Mouse (Mus musculus): ENCODE results near the gene Gm10974.

Gene Gm10974

DNA sequence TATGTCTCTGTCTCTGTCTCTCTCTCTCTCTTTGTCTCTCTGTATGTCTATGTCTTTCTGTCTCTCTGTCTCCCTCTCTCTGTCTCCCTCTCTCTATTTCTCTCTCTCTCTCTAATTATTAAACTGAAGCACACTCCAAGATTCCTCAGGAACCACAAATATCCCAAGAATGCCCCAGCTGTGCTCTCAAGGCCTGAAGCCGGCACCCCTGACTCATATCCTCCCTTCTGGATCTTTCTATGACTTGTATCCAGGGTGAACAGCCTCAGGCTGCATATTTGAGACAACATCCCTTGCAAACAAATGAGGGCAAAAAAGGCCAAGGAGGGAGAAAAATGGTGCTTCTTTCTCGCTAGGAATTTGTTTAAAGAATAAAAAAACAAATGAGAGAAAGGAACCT is at the start of gene Gm10974:
Gene Gm10974, plus strand, starts transcription at position 2 of the 400 bp plus-strand sequence.
- DNase-seq (ENCODE audit: low spot score): no peak

- no peak for DNase-seq (ENCODE audit: low spot score)
These were observed 47.6 kb upstream of the Gm10974 start for GRCm38 (mm10) chr7:66318147-66318546.

DNA sequence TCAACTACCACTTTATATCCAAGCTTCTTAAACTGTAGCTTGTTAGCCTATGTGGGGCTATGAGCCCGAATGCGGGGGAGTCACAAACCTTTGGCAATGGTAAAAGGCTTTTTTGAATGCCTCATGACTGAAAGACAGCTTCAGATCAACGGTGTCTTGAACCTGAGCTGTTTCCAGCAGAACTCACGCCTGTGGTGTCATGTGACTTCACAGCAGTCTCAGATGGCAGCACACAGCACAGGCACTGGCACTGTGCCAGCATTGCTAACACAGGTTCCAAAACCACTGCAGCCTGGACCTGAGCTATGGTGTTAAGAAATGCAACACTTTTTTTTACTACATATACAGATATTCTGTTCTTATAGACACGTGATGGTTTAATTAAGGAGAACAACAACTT is 44.7 kb upstream of the Gm10974 start:
- DNase-seq (ENCODE audit: low spot score): no peak

DNA sequence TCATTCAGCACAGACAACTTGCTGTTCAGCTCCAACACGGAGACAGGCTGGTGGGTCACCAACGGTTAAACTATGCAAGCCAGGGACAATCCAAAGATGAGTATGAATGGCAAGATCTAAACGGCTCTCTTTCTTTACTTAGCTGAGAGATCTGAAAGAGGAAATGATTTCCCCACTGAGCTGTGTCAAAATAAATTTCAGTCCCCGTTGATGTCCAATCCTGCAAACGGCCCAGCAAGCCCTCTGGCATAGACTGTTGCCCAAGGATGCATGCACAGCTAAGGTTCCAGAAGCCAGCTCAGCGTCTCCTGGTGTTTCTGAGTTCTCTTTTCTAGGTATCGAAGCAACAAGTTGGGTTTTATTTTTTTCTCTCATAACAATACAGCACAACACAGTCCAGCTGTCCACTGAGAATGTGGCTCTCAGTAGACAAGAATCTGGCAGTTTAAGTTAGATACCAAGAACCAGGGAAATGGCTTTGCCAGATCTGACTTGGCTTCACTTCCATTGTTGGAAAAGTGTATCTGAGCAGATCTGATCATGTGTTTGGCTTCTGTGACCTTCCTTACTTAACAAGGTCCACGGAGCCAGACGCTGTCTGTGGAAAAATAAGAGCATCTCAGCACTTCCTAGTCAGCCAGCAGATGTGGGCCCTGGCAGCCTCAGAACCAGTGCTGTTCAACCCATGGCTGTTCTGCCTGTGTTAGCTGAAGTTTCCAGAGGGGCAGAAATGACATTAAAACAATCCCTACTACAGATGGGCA is 42.3 kb upstream of the Gm10974 start:
- no peak for DNase-seq (ENCODE audit: low spot score)

GRCm38 (mm10) chr7:66325419-66326053 is 40.2 kb upstream of the Gm10974 start:
- DNase-seq (ENCODE audit: low spot score): no peak

DNA sequence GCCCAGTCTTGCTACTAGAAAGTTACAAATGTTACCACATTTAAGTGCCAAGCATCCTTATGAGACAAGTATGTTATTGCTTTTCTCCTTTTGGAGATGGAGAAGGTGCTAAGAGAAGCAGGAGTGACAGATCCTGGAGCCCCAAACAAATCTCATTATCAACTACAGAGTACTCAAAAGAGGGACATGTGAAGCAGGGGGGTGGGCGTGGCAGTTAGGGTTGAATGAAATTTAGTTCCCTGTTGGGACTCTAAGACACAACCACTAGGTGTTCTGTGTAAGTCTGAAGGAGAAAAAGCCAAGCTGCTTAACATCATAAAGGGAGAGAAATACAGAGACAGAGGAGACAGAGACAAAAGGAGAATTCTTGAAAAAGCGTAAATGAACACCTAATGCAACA is 38.2 kb upstream of the Gm10974 start:
- no peak for DNase-seq (ENCODE audit: low spot score)

GRCm38 (mm10) chr7:66330610-66331009 is 35.1 kb upstream of the Gm10974 start:
- no peak for DNase-seq (ENCODE audit: low spot score)

GRCm38 (mm10) chr7:66332340-66332739 is 33.4 kb upstream of the Gm10974 start:
- DNase-seq (ENCODE audit: low spot score): no peak

GRCm38 (mm10) chr7:66333906-66334500 is 31.7 kb upstream of the Gm10974 start:
- DNase-seq (ENCODE audit: low spot score): no peak

DNA sequence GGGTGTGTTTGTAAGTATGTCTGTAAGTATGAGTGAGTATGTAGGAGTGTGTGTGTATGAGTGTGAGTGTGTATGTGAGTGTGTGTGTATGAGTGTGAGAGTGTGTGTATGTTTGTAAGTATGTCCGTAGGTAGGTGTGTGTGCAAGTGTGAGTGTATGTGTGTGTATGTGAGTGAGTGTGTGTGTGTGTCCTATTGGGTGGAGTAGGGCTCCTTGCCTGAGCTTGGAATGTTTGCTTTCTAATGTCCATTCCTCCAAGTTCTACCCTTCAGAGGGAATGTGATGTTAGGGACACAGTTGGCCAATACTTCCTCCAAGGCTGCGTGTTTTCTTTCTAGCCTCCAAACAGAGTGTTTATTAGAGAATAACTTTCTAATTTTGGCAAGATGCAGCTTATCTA is 28.8 kb upstream of the Gm10974 start:
- no peak for DNase-seq (ENCODE audit: low spot score)

DNA sequence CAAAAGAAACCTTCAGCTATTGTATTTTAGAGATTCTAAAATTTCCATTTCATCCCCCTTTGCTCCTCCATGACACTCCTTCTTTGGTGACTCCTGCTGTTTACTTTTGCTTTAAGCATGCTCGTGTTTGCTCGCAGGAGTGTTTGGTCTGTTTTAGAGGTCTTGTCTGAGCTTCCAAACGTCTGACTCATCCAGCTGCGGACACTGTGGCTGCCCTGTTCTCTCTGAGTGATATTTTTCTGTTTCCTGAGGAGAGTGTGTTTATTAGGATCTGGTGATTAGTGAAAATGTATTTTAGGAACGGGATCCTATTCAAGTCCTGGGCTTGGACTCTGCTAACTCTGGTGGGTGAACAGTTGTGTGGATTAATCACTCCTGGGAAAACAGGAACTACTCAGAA is 26.1 kb upstream of the Gm10974 start:
- DNase-seq (ENCODE audit: low spot score): no peak

GRCm38 (mm10) chr7:66340044-66340443 is 25.7 kb upstream of the Gm10974 start:
- DNase-seq (ENCODE audit: low spot score): no peak

DNA sequence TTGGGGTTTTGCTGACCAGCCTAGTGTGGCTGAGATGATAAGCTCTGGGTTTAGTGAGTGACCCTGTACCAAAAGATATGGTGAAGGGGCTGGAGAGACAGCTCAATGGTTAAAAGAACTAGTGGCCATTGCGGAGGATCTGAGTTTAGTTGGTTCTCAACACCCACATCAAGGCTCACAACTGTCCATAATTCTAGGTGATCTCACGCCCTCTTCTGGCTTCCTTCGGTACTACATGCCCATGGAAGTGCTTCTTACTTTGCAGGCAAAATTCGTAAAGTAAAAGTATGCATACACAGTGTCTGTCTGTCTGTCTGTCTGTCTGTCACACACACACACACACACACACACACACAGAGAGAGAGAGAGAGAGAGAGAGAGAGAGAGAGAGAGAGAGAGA is 23.4 kb upstream of the Gm10974 start:
- no peak for DNase-seq (ENCODE audit: low spot score)

- DNase-seq (ENCODE audit: low spot score): no peak
These were observed 22.9 kb upstream of the Gm10974 start for GRCm38 (mm10) chr7:66342831-66343230.

DNA sequence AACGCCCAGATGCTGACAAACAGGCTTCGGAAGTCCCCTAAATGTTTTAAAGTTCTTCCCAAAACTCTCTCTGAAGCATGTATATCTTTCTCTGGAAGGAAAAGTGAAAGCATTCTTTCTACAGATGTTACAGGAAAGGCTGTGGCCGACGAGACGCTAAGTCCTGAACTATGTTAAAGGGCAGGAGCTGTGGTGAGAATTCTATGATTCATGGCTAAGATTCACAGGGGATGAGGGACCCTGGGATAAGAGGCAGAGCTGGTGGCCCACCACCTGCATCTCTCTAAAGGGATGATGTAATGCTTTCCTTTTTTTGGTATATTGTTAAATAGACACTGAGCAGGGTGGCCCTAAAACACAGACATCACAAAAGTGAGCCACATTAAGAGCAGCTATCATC is 22.4 kb upstream of the Gm10974 start:
- DNase-seq (ENCODE audit: low spot score): no peak

DNA sequence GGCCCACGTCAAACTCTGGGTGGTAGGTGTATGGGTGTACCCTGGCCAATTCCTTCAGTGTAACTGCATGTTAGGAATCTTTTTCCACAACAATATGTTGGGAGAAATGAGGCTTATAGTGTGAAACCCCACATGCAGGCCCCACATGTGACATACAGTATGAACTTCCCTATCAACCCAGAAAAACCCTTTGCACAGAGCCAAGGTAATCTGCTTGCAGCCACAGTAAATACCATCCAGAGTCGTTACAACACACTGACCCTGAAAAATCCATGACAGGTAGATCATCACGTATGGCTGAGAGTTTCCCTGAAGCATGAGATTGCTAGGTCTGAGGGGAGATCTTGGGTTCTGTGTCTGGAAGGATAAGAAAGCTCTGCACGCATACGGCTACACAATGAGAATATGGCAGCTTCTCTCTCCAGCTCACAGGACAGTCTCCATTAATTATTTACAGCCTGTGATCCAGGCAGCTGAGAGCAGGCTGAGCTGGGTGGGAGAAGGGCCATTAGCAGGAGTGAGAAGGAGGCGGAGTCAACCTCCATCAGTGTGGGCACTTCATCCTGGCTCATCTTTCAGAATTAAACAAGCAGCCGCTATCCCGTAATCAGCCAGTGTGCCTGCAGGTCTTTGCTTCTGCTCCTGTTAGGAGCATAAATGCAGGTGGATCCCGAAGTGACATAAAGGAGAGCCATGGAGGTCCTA is 18.6 kb upstream of the Gm10974 start:
- DNase-seq (ENCODE audit: low spot score): no peak

DNA sequence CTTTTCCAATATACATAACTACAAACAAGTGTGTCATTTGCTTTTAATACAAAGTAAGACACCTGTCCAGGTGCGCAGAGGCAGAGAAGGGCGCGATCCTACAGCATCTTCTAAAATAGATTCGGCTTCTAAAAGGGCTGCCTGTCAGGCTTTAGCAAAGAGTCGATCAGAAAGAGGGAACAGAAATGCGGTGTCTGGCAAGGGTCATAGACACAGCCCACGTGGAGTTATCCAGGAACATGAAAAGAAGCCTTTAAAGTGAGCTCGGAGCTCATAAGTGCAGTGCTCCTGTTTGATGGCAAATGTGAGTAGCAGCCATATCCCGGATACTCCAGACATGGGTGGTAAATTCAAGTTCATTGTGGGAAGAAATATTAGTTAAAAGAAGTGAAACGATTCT is 17.1 kb upstream of the Gm10974 start:
- no peak for DNase-seq (ENCODE audit: low spot score)

GRCm38 (mm10) chr7:66349670-66350069 is 16.0 kb upstream of the Gm10974 start:
- no peak for DNase-seq (ENCODE audit: low spot score)

DNA sequence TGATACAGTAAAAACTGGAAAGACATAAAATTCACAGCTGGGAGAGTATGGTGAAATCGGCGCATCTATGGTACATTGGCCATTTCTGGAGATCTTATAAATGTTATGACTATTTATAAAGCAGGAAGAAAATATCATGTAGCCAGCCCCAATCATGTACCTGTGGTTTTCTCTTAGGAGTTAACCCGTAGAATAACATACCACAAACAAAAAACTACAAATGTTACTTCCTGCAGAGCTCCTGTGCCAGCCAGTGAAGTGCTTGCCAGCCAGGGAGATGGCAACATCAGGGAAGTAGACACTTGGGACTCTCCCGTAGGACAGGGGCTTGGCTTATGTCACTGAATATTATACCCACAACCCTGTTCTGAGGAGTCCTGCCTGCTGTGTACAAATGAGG is 14.6 kb upstream of the Gm10974 start:
- no peak for DNase-seq (ENCODE audit: low spot score)

- no peak for DNase-seq (ENCODE audit: low spot score)
These were observed 10.8 kb upstream of the Gm10974 start for GRCm38 (mm10) chr7:66354911-66355310.

DNA sequence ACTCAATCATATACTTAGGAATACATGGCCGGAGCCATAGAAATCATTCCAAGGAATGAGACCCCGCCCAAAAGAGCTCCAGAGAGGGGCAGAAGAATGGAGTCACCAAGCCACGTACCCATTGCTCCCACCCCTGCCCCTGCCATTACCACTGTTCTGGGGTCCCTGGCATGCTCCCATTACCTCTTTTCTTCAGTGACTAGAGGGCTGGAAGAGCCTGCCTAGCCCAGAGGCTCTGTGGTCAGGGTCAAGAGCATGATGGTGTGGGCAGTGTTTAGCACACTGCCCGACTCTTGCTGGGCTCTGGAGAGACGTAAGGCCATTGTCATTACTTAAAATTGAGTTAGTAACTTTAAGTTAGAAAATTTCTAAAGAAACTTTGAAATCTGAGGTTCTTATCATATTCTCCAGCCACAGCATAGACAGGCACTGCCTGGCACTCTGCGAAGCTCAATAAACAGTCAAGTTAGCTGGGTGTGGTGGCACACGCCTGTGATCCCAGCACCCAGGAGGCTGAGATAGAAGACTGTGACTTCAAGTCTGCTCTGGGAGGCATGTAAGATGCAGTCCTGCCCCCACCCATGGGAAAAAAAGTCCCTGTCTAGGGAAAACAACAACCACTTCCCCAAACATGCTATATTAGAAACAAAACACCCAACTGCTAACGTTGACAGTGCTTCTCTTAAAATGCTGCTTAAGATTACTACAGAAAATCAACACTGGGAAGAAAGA is 9.7 kb upstream of the Gm10974 start:
- no peak for DNase-seq (ENCODE audit: low spot score)

- DNase-seq (ENCODE audit: low spot score): no peak
These were observed 7.2 kb upstream of the Gm10974 start for GRCm38 (mm10) chr7:66358461-66358860.

Measured in urinary bladder, postnatal 10 days (tissue).